Mouse (Mus musculus) mouse trophoblast stem cell (cell line): ENCODE results near the gene Ifi211.
"Not testable (repeated sequence)": the region's sequence is repeated elsewhere in the genome, so short reads cannot be mapped to it uniquely, and the experiment has no call there.

Experiments
- in situ Hi-C, 2 experiments: fragments of 300-500 bp; cut with MseI, MboI; formaldehyde crosslinking; loops; 2 replicates in 1 of 2; 3 replicates in 1 of 2; pipeline ENCODE4 v1.15.1; 2025

The Ifi211 gene

DNA sequence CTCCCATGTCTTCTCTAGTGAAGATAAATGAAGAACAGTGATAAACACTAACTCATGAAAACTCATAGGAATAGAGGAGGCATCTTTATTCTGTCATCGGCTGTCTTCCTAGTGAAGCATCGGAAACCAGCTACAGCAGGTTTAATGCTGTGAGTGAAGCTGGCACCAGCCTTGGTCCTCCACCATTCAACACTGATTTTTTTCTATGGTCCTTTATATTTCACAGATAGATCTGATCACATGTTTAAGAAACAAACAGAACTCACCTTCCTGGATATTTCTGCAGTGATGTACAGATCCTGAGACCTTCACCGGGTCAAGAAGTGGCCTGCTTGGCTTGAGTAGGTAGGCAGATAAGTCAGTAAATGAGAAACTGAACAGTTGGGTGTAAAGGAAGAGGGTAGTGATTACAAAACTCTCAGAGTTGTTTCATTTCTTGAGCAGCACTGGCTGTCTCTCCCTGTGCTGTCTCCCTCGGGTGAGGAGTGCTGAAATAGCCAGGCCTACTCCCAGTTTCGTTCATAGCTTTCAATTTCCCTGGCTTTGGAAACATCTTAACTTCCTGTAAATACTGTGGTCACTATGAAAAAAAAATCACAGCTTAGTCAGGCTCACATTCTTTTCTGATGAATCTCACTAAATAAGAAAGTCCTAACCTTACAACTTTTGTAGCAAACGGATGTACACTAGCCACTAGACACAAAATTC, at the start of gene Ifi211:
Gene Ifi211 (minus strand): TSS at position 499 of the 708 bp plus-strand sequence.
- in situ Hi-C loops: not testable (repeated sequence)

- in situ Hi-C loops: not testable (repeated sequence)
These were observed 48.6 kb upstream of the Ifi211 start for GRCm38 (mm10) chr1:173961491-173961890.

- in situ Hi-C loops: not testable (repeated sequence)
These were observed 47.2 kb upstream of the Ifi211 start for GRCm38 (mm10) chr1:173959998-173960397.

DNA sequence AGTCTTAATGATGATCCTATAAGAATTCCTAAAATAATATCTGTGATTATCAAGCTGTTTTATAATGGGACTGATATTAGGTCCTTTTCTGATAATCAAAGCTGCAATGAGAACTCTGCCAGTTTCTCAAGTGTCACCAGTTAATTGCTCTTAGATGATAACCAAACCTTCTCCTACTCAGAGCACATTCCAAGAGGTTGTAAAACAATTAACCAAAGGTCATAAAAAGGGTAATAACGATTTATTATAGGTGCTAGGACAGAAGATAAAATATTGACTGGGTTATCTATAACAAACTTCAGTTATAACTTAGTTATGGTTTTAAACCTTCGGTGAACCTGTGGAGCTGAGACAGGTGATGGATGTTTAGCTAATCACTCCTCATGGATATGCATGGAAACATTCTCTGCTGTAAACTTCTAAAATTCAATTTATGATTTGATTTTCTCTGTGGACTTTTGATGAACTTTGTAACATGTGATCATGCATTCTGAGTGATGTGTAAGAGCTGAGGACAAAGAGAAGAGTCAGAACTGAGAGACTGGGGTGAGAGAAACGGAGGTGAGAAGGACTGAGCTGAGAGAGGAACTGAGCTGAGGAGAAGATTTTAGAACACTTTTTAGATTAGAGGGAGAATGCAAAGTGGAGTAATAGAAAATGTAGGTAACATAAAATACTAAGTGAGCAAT, 43.1 kb upstream of the Ifi211 start:
- in situ Hi-C loops: not testable (repeated sequence)

DNA sequence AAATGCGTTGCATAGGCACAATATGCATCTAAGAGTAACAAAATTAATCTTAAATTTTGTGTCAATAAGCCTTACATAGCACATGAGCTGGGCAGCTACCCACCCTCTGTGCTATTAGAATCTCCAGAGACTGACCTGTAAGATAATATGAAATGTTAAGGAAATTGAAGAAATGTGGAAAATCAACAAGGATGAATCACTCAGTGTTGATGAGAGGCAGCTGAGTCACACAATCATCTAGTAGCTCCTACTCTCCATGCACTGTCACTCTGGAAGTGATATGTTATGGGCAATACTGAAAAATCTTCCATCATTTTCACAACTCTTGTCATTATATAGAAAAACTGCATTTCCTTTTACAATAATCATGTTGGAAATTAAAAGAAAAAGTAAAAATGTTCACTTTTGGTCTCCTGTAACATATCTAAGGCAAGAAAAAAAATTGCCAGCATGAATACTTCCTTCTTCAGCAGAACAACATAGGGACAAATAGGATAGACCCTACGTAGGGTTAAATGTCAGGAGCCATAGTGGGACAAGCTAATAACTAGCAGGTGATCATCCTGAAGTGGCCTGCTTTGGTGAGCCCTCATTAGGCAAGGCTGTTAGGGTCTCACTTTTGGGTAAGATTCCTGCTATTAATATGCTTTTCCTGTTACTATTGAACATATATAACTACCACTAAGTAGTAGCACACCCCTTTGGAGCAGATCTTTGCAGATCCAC, 42.4 kb upstream of the Ifi211 start:
- in situ Hi-C loops: no loop called here

- in situ Hi-C loops: no loop called here
These were observed 40.7 kb upstream of the Ifi211 start for GRCm38 (mm10) chr1:173953563-173953962.

DNA sequence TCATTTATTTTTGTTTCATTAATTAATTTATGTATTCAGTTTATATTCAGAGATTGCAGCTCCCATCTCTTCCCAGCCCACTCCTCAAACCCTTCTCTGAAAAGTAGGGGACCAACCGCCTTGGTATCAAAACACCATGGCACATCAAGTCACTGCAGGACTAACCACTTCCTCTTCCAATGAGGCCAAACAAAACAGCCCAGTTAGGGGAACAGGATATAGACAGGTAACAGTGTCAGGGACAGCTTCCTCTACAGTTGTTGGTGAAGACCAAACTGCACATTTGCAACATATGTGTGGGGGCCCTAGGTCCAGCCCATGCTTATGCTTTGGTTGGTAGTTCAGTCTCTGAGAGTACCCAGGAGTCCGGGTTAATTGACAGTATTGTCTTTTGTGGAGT, 36.2 kb upstream of the Ifi211 start:
- in situ Hi-C loops: not testable (repeated sequence)

DNA sequence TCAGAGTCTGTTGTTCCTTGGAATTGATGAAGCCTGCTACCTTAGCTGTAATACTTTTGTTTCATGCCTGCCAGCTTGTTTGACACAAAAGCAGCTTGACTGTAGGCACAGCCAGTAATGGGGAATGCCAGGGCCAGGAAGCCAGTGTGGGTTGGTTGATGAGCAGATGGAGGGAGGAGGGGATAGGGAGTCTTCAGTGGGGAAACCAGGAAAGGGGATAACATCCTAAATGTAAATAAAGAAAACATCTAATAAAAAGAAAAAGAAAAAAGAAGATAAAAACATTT, 29.9 kb upstream of the Ifi211 start:
- in situ Hi-C loops: not testable (repeated sequence)

DNA sequence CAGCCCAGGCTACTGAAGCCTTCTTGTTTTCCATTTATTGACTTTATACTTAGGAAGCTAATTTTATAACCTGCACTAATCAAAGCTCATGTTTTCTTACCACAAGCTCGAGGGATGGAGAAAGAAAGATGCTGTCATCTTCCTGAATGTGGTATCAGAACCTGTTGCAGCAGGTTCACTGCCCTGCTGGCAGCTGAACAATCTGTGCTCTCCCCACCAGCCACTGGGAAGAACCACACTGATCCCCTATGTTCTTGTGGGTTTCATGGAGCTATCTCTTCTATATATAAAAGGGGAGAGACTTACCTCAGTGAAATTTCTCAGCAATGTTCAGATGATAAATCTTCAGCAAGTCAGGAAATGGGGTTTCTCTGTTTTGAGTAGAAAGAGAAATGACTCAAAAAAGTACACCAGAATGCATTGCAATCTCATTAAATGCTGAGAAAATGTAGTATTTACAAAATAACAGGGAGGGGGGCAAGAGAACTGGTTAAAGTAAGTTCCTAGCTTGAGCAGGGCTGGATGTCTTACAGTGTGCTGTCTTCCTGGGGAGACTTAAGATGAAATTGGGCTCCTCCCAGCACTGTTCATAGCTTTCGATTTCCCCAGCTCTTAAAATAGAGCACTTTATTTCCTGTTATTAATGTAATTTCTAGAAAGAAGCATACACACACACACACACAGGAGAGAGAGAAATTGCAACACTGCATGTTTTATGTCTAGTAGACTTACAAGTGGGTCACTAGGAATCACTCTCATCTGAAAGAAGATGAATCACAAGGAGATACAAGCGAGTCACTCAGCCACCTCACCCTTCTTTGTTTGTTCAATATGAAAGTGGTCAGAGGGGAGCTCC, 29.3 kb upstream of the Ifi211 start, which contains the start of the genes Mndal and Ifi203:
Gene Mndal (minus strand): TSS at position 568 of the 856 bp plus-strand sequence.
Gene Ifi203 (minus strand): TSS at position 749 of the 856 bp plus-strand sequence.
- in situ Hi-C loops: not testable (repeated sequence)

GRCm38 (mm10) chr1:173941522-173941921, 28.7 kb upstream of the Ifi211 start:
- in situ Hi-C loops: not testable (repeated sequence)

DNA sequence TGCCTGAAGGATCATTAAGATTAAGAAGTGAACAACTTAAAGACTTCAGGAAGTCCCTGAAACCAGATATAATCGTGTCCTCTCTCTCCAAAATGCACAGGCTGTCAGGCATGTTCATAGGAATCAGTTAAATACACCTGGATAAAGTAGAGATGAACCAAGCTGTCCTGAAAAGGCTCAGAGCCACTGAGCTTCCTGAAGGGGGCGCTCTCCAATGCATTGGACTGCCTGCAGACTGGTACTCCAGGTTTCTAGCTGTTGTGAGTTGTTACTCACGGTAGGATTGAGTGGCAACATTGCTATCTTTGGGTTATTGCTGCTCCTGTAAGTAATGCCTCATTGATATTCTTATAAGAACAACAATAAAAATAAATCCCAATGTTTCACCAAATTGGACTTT, 6.4 kb upstream of the Ifi211 start:
- in situ Hi-C loops: not testable (repeated sequence)

DNA sequence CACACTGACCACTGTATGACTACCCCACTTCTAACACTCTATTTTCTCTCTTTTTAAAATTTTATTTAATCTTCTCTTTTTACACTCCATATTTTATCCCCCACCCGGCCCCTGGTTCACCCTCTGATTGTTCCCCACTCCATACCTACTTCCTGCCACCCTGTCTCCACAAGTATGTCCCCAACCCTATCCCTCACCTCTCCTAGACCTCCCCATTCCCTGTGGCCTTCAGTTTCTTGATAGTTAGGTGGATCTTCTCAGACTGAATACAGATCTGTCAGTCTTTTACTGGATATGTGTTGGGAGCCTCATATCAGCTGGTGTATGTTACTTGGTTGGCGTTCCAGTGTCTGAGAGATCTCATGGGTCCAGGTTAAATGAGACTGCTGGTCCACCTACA, 1.7 kb upstream of the Ifi211 start:
- in situ Hi-C loops: no loop called here

DNA sequence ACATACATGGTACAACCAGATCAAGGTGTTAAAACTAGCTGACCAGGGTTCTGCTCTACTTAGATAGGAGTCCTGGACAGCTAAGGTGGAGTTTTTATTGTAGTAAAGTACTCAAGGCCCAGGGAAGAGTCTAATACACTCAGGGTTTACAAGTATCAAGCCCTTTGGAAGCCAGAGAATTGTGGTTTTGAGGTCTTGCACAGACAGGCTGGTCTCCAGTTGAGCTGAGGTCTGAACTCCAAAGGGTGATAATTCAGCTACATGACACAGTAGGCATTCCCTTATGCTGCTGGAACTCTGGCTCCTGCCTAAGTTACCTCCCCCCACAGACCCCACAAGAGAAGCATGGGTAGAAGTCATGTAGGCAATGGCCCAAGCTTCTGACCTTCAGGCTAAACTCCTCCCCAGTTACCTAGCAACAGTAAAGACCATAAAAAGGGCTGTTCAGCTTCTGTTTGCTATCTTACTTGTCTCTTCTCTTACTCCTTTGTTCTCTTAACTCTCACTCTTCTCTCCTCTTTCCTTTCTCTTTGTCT, 478 bp upstream of the Ifi211 start:
- in situ Hi-C loops: not testable (repeated sequence)

GRCm38 (mm10) chr1:173911808-173912464, 910 bp downstream of the Ifi211 start:
- in situ Hi-C loops: no loop called here

DNA sequence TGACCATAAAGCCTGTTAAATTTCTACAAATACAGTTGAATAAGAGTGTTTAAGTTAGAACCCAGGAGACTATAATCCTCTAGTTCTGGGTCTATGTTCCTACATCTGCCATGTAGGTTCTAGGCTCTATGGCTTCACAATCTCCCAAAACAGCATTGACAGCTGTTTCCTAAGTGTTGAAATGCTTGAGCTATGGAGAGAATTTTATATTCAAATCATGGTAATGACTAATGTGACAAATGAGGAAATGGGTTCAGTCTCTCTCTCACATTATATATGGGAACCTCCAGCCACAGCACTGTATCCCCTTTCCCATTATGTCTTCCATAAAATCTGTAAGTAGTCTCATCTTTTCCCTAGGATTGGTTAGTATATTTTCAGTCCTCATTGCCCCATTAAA, 4.5 kb downstream of the Ifi211 start:
- in situ Hi-C loops: not testable (repeated sequence)

- in situ Hi-C loops: not testable (repeated sequence)
These were observed 7.0 kb downstream of the Ifi211 start for GRCm38 (mm10) chr1:173905885-173906284.

GRCm38 (mm10) chr1:173889741-173890140, 23.1 kb downstream of the Ifi211 start:
- in situ Hi-C loops: not testable (repeated sequence)

GRCm38 (mm10) chr1:173887026-173887787, 25.6 kb downstream of the Ifi211 start:
- in situ Hi-C loops: not testable (repeated sequence)

- in situ Hi-C loops: not testable (repeated sequence)
These were observed 32.7 kb downstream of the Ifi211 start for GRCm38 (mm10) chr1:173880004-173880666.
